Mouse (Mus musculus) embryonic facial prominence, embryonic 14.5 days (tissue): Measurements from ENCODE around the gene Scarf1. TPM values are rescaled to one million over a fixed set of nuclear protein-coding genes. Genes with fewer than 3 reads are reported as not detected.

Experiments
- ATAC-seq: fragments of 200-750 bp; cut with Nextera tagmentation; 2 replicates; pipeline ENCODE4 v1.8.0; 2017; ENCODE audit warnings: low read depth, moderate number of reproducible peaks, moderate TSS enrichment
- DNase-seq: peaks from one replicate; pipeline ENCODE4 v3.0.0-alpha.2; 2015; ENCODE audit warnings: low spot score
- H3K27ac ChIP-seq: fragments of 300-500 bp; sonication (generic); replicated peaks from 2 replicates; pipeline ENCODE4 v1.5.1; 2014; ENCODE audit warnings: low read depth, mild to moderate bottlenecking, low read length, moderate library complexity
- H3K27me3 ChIP-seq: fragments of 300-500 bp; sonication (generic); replicated peaks from 2 replicates; pipeline ENCODE4 v1.6.1; 2014; ENCODE audit warnings: low read length; ENCODE audit not compliant: control insufficient read depth, insufficient read depth
- H3K36me3 ChIP-seq: fragments of 300-500 bp; sonication (generic); 2 replicates; pipeline ENCODE4 v1.6.1; 2014; ENCODE audit warnings: low read length, mixed read lengths; ENCODE audit not compliant: control insufficient read depth, insufficient read depth
- H3K4me1 ChIP-seq: fragments of 300-500 bp; sonication (generic); 2 replicates; pipeline ENCODE4 v1.6.1; 2014; ENCODE audit warnings: antibody characterized with exemption, low read length; ENCODE audit not compliant: control insufficient read depth, insufficient read depth
- H3K4me2 ChIP-seq: fragments of 300-500 bp; sonication (generic); 2 replicates; pipeline ENCODE4 v1.6.1; 2014; ENCODE audit warnings: low read depth, mild to moderate bottlenecking, low read length, moderate library complexity, mixed read lengths
- H3K4me3 ChIP-seq: fragments of 300-500 bp; sonication (generic); 2 replicates; pipeline ENCODE4 v1.5.1; 2014; ENCODE audit warnings: low read depth, mild to moderate bottlenecking, low read length
- H3K9ac ChIP-seq: fragments of 300-500 bp; sonication (generic); 2 replicates; pipeline ENCODE4 v1.6.1; 2014; ENCODE audit warnings: low read depth, mild to moderate bottlenecking, low read length, moderate library complexity, mixed read lengths
- H3K9me3 ChIP-seq: fragments of 300-500 bp; sonication (generic); 2 replicates; pipeline ENCODE4 v1.6.1; 2016; ENCODE audit warnings: low read length; ENCODE audit not compliant: control insufficient read depth
- WGBS: fragments of 180-500 bp; shearing (Covaris S2); extraction: QIAGEN DNeasy Blood & Tissue Kit; methylation state at CpG from one replicate; pipeline ENCODE4 v1.1.7; 2014; 5-methylcytosine and 5-hydroxymethylcytosine counted together
- polyA plus RNA-seq: library from polyadenylated mRNA; unstranded; fragments of >200 nt; fragmentation: Nextera tagmentation; extraction: Ambion mirVana; gene quantifications from 2 replicates; pipeline ENCODE4 v1.2.1, GENCODE M21; 2014

The Scarf1 gene
- polyA plus RNA-seq, result 6.9 and 7.2 TPM in 2 replicates

DNA sequence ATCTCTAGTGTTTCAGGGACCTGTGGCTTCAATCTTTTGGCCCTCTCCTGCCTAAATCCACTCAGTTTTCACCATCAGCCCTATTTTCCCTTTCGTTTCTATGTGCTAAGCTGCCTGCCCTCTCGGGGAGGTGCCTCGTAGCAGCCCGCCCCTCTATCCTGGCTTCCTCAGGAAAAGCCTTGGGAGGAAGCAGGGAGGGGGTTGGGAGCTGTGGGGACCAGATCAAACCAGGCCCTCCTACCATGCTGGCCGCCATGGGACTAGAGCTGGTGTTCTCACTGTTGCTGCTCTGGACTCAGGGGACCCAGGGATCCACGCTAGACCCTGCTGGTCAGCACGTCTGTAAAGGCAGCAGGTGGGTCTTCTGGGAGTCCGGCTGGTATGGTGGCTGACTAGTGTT, at the start of gene Scarf1:
TSS of gene Scarf1 (plus strand) at position 205 of the 400 bp plus-strand sequence.
- no peak within 1 kb of the TSS for H3K27ac ChIP-seq
- H3K9me3 ChIP-seq, result no peaks in the 10 kb centered on the region
- H3K4me2 ChIP-seq, result peak within 1 kb of the TSS; percentile 12; the same call in 1 of the 2 replicates
- H3K36me3 ChIP-seq, result peaks cover 15% of the 10 kb centered on the region
- peaks cover 14% of the 10 kb centered on the region for H3K4me1 ChIP-seq
- 56% methylated on average over 8 of the region's 8 CpGs for WGBS
- no peak within 1 kb of the TSS for H3K9ac ChIP-seq
- DNase-seq (peak; percentile 28), ATAC-seq (no peak)
- H3K4me3 ChIP-seq, result 0 out of 2 replicates have a peak within 1 kb of the TSS, but pooled peaks have one; percentile 8
- H3K27me3 ChIP-seq, result no peaks in the 10 kb centered on the region

DNA sequence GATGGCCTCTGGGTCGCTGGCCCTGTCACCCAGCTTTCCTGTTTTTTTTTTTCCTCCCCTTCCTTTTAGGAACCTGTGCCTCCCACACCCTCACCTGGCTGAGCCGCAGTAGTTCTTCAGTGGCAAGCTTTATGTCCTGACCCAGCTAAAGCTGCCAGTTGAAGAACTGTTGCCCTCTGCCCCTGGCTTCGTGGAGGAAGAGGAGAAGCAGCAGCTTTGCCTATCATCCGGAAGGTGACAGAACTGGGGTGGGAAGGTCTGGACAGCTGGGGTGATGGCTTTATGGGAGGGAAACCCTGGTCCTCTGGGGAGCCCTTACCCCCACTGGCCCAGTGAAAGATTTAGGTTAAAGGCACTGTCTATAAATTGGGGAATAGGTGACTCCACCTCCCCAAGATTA, 49.7 kb upstream of the Scarf1 start:
- Histone ChIP-seq H3K4me1 (peaks cover 36% of the 10 kb centered on the region), H3K27me3 (no peaks in the 10 kb centered on the region), H3K4me3 (no peak overlapping the region), H3K4me2 (peak overlapping the region; percentile 91), H3K9me3 (no peaks in the 10 kb centered on the region), H3K9ac (peak overlapping the region; percentile 3; the same call in 1 of the 2 replicates), H3K27ac (0 out of 2 replicates have a peak overlapping the region, but pooled peaks have one; percentile 24), H3K36me3 (peaks cover 14% of the 10 kb centered on the region)
- ATAC-seq, result no peak
- DNase-seq, result no peak
- 48% methylated on average over 4 of the region's 4 CpGs for WGBS

DNA sequence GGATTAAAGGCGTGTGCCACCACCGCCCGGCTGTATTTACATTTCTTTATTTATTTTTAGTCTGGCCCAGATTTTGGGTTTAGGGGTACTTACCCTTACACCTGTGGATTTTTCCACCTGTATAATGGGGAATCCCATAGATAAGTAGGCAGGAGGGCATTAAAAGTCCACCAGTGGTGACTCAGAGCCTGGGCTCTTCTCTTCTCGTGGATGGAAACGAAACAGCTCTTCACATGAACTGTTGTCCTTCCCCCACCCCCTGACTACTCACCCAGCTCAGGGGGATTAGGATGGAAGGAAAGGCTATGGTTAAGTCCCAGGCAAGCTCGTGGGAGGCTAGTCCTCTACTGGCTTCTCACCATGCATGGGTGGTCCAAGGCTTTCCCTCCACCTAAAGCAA, 48.9 kb upstream of the Scarf1 start:
- WGBS, result 84% methylated on average over 6 of the region's 6 CpGs
- Histone ChIP-seq H3K4me3 (no peak overlapping the region), H3K4me1 (peaks cover 31% of the 10 kb centered on the region), H3K27ac (no peak overlapping the region), H3K36me3 (peaks cover 14% of the 10 kb centered on the region), H3K9ac (no peak overlapping the region), H3K9me3 (no peaks in the 10 kb centered on the region), H3K4me2 (no peak overlapping the region), H3K27me3 (no peaks in the 10 kb centered on the region)
- ATAC-seq (no peak), DNase-seq (no peak)

DNA sequence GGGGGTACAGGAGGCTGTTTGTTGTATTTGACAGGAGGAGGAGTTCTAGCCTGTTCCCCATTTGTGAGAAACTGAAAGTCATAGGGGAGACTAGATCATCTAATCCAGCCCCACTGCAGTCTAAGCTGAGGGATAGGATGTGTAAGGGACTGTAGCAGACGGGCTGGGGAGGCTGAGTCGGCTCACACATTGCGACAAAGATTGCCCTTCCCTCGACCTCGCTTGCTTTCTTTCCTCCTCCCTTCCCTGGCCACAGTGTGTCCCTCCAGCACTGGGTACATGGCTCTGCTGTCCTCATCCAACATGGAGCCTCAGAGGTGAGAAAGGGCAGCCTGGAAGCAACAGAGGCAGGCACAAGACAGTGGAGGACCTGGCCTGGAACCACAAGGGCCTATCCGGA, 48.3 kb upstream of the Scarf1 start:
- Histone ChIP-seq H3K9ac (no peak overlapping the region), H3K9me3 (no peaks in the 10 kb centered on the region), H3K36me3 (peaks cover 14% of the 10 kb centered on the region), H3K4me3 (no peak overlapping the region), H3K27me3 (no peaks in the 10 kb centered on the region), H3K4me1 (peaks cover 25% of the 10 kb centered on the region), H3K27ac (no peak overlapping the region), H3K4me2 (no peak overlapping the region)
- 91% methylated on average over 6 of the region's 6 CpGs for WGBS
- DNase-seq, result no peak
- no peak for ATAC-seq

DNA sequence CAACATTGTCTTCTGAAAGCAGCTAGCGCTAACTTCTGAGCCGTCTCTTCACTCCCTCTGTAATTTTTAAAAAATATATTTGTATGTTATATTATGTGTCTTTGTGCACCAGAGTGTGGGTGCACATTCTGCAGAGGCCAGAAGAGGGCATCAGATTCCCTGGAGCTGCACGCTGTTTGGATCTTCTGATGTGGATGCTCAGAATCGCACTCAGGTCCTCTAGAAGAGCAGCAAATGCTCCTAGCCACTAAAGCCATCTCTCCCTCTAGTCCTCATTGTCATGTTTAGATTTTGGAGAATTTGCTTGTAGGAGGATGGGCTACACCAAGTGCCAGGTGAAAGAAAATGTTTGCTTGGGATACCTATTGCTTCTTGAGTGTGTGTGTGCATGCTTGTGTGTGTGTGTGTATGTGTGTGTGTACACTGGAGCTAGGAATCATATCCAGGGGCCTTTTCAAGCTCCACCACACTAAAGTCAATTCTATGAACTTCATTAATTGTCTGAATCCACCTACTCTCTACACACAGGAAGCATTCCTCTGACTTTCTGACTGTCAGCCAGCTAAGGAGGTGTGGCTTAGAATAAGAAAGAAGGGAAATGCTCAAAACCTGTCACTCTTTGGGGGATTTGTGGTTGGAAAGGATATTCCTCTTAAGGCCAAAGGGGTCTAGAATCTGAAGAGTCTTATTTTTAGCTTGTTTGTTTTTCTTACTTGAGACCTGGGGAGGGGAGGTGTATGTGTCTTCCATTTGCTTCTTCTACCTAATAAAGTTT, 46.4 kb upstream of the Scarf1 start:
- peaks cover 14% of the 10 kb centered on the region for H3K36me3 ChIP-seq
- no peak for DNase-seq
- no peak overlapping the region for H3K4me2 ChIP-seq
- WGBS, result 97% methylated on average over 4 of the region's 4 CpGs
- H3K27me3 ChIP-seq, result no peaks in the 10 kb centered on the region
- H3K4me1 ChIP-seq, result peaks cover 21% of the 10 kb centered on the region
- no peak for ATAC-seq
- H3K4me3 ChIP-seq, result no peak overlapping the region
- H3K9ac ChIP-seq, result no peak overlapping the region
- H3K27ac ChIP-seq, result no peak overlapping the region
- no peaks in the 10 kb centered on the region for H3K9me3 ChIP-seq

DNA sequence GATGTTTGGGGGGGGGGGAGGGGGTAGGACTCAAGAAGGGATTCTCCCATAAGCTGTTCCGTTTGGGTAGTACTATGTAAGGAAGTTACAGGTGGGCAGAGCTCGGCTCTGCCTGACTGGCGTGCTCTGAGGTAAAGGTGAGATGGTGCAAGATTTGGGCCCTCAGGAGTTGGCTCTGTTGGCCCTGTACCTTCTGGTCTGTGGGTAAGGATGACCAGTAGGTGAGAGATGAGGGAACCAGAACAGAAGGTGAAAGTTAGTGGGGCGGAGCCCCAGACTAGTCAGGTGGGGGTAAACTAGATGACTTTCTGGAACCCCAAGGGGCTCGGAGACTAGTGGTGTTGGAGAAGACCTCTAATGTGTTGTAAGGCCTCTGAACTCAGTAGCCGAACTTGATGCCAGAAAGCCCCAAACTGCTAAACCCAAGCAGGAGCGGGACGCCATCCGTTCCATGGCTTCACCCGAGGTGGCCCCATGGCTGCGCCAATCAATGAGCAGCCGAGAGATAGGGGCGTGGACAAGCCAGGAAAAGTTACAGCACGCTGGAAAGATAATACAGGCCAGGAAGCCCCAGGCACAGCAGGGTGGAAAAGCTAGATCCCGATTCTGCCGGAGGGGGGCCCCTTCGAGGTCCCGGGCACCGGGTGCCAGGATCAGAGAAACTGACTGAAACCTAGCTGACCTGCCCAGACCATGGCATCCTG, 45.7 kb upstream of the Scarf1 start:
- ATAC-seq (peak; percentile 89), DNase-seq (peak; percentile 85)
- H3K4me2 ChIP-seq, result peak overlapping the region; percentile 89
- 15% methylated on average over 19 of the region's 19 CpGs for WGBS
- peaks cover 14% of the 10 kb centered on the region for H3K36me3 ChIP-seq
- H3K9me3 ChIP-seq, result no peaks in the 10 kb centered on the region
- peaks cover 13% of the 10 kb centered on the region; the same call in 1 of the 2 replicates for H3K4me1 ChIP-seq
- no peaks in the 10 kb centered on the region for H3K27me3 ChIP-seq
- peak overlapping the region; percentile 76 for H3K27ac ChIP-seq
- peak overlapping the region; percentile 75 for H3K9ac ChIP-seq
- peak overlapping the region; percentile 43 for H3K4me3 ChIP-seq

DNA sequence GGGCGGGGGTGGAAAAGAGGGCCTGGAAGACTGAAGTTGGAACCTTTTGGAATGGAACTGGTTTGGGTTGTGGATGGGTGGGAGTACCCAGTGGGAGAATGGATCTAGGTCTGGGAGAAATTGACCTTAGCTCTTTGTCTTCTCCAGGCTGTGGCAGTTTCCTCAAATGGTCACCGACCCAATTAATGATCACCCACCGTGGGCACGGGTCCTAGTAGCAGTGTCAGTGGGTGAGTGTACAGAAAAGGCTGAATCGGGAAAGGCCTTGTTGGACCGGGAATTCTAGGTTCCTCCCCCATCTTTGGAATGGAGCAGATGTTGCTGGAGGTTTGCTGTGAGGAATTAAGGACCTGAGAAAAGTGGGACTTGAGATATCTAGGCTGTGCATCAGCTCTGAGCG, 44.9 kb upstream of the Scarf1 start:
- ATAC-seq, result no peak
- Histone ChIP-seq H3K4me3 (peak overlapping the region; percentile 43), H3K36me3 (peaks cover 14% of the 10 kb centered on the region), H3K27ac (peak overlapping the region; percentile 76), H3K4me1 (peaks cover 8% of the 10 kb centered on the region; the same call in 1 of the 2 replicates), H3K9me3 (no peaks in the 10 kb centered on the region), H3K27me3 (no peaks in the 10 kb centered on the region), H3K9ac (peak overlapping the region; percentile 75), H3K4me2 (peak overlapping the region; percentile 89)
- WGBS, result 59% methylated on average over 7 of the region's 7 CpGs
- DNase-seq, result no peak

DNA sequence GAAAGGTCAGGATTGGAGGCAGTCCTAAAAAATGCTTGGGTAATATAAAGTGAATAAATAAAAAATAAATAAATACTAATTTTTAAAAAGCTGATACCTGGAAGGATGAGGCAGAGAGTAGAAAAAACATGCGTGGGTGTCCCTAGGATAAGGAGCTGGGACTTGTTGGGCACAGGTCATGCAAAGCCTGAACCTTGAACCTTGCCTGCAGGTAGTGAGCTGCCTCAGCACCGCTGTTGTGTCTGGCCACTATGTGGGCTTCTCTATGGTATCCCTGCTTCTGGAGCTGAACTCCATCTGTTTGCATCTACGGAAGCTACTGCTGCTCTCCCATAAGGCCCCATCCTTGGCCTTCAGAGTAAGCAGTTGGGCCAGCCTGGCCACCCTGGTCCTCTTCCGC, 44.1 kb upstream of the Scarf1 start:
- no peak overlapping the region for H3K27ac ChIP-seq
- no peaks in the 10 kb centered on the region for H3K9me3 ChIP-seq
- H3K27me3 ChIP-seq, result no peaks in the 10 kb centered on the region
- peaks cover 4% of the 10 kb centered on the region; the same call in 1 of the 2 replicates for H3K4me1 ChIP-seq
- ATAC-seq (no peak), DNase-seq (no peak)
- no peak overlapping the region for H3K4me3 ChIP-seq
- peaks cover 14% of the 10 kb centered on the region for H3K36me3 ChIP-seq
- 97% methylated on average over 4 of the region's 4 CpGs for WGBS
- H3K4me2 ChIP-seq, result no peak overlapping the region
- H3K9ac ChIP-seq, result no peak overlapping the region
